Mouse (Mus musculus): Measurements from ENCODE around the gene Ankzf1. TPM values are rescaled to one million over a fixed set of nuclear protein-coding genes. Genes with fewer than 3 reads are reported as not detected.
A peak's percentile ranks its signal among the peaks of the same experiment; 100 is the strongest.
"Not testable (repeated sequence)": the region's sequence is repeated elsewhere in the genome, so short reads cannot be mapped to it uniquely, and the experiment has no call there.

The Ankzf1 gene
- polyA plus RNA-seq, 1 experiment from 2014 or later, result 29.2 TPM

DNA sequence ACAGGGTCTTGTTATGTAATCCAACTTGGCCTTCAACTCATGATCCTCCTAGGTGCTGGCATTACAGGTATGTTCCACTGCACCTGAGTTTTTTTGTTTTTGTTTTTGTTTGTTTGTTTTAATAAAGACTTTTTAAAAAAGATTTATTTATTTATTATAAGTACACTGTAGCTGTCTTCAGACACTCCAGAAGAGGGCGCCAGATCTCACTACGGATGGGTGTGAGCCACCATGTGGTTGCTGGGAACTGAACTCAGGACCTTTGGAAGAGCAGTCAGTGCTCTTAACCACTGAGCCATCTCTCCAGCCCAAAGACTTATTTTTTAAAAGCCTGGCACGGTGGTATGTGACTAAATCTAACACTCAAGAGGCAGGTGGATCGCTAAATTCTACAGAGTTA, 40.5 kb downstream of the Ankzf1 start:
- not testable (repeated sequence) for H3K27me3 ChIP-seq (ENCODE audit: insufficient read depth, low read length); H3K36me3 ChIP-seq (ENCODE audit: insufficient read depth, low read length); H3K4me2 ChIP-seq (replicated peaks; ENCODE audit: low read depth, low read length); ATAC-seq (ENCODE audit: low FRiP score, low TSS enrichment); H3K4me3 ChIP-seq (ENCODE audit: low read length); H3K27ac ChIP-seq (ENCODE audit: low read length); H3K4me1 ChIP-seq (ENCODE audit: insufficient read depth, low read length); H3K9ac ChIP-seq (replicated peaks; ENCODE audit: low read length); H3K9me3 ChIP-seq (ENCODE audit: low read length)
- WGBS, result 66% methylated on average over 4 of the region's 4 CpGs

DNA sequence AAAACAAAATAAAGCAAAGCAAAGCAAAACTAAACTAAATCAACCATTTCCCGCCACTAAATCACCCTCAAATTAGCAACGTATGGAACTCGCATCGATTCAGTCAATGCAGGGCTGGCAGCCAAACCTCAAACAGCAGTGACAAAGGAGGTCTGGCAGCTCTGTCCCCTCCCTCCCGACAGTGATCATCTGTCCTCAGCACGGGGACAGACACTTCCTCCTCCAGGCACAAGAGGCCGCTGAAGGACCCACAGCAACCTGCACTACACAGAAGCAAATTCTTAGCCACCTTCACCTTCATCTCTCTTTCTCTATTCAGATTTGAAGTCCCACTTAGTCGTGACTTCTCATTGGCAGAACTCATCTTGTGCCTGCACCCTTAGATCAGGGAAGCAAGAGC, 42.7 kb downstream of the Ankzf1 start:
- Histone ChIP-seq H3K4me3 (ENCODE audit: low read length) (no peak overlapping the region), H3K9me3 (ENCODE audit: low read length) (no peaks in the 10 kb centered on the region), H3K9ac (replicated peaks; ENCODE audit: low read length) (peak overlapping the region; percentile 5; the same call in 1 of the 2 replicates), H3K4me1 (ENCODE audit: insufficient read depth, low read length) (peaks cover 10% of the 10 kb centered on the region), H3K27ac (ENCODE audit: low read length) (no peak overlapping the region), H3K27me3 (ENCODE audit: insufficient read depth, low read length) (no peaks in the 10 kb centered on the region), H3K4me2 (replicated peaks; ENCODE audit: low read depth, low read length) (0 out of 2 replicates have a peak overlapping the region, but pooled peaks have one; percentile 4), H3K36me3 (ENCODE audit: insufficient read depth, low read length) (peaks cover 2% of the 10 kb centered on the region; the same call in 1 of the 2 replicates)
- no peak for ATAC-seq (ENCODE audit: low FRiP score, low TSS enrichment)
- 1% methylated on average over 8 of the region's 8 CpGs for WGBS

GRCm38 (mm10) chr1:75236117-75237050, 44.4 kb downstream of the Ankzf1 start, which contains the start of gene Dnajb2:
Gene Dnajb2 (plus strand): TSS chr1:75236406.
- peak; percentile 96 for ATAC-seq (ENCODE audit: low FRiP score, low TSS enrichment)

GRCm38 (mm10) chr1:75239591-75239990, 47.6 kb downstream of the Ankzf1 start:
- H3K27me3 ChIP-seq (ENCODE audit: insufficient read depth, low read length), result no peaks in the 10 kb centered on the region
- no peak overlapping the region for H3K4me2 ChIP-seq (replicated peaks; ENCODE audit: low read depth, low read length)
- 83% methylated on average over 10 of the region's 10 CpGs for WGBS
- no peak for ATAC-seq (ENCODE audit: low FRiP score, low TSS enrichment)
- no peak overlapping the region for H3K4me3 ChIP-seq (ENCODE audit: low read length)
- H3K9me3 ChIP-seq (ENCODE audit: low read length), result no peaks in the 10 kb centered on the region
- peaks cover 10% of the 10 kb centered on the region for H3K4me1 ChIP-seq (ENCODE audit: insufficient read depth, low read length)
- H3K36me3 ChIP-seq (ENCODE audit: insufficient read depth, low read length), result peaks cover 24% of the 10 kb centered on the region
- H3K9ac ChIP-seq (replicated peaks; ENCODE audit: low read length), result no peak overlapping the region
- H3K27ac ChIP-seq (ENCODE audit: low read length), result no peak overlapping the region

More at GRCm38 (mm10) chr1:75236117-75237050, 44.4 kb downstream of the Ankzf1 start, which contains the start of gene Dnajb2:
- H3K4me3 ChIP-seq (ENCODE audit: low read length), result peak within 1 kb of the TSS; percentile 72
- peaks cover 10% of the 10 kb centered on the region; the same call in 1 of the 2 replicates for H3K36me3 ChIP-seq (ENCODE audit: insufficient read depth, low read length)
- H3K4me2 ChIP-seq (replicated peaks; ENCODE audit: low read depth, low read length), result peak within 1 kb of the TSS; percentile 93
- peak within 1 kb of the TSS; percentile 86 for H3K27ac ChIP-seq (ENCODE audit: low read length)
- no peaks in the 10 kb centered on the region for H3K27me3 ChIP-seq (ENCODE audit: insufficient read depth, low read length)
- H3K9ac ChIP-seq (replicated peaks; ENCODE audit: low read length), result peak within 1 kb of the TSS; percentile 81
- WGBS, result under 1% methylated on average over 59 of the region's 64 CpGs
- peaks cover 10% of the 10 kb centered on the region for H3K4me1 ChIP-seq (ENCODE audit: insufficient read depth, low read length)
- no peaks in the 10 kb centered on the region for H3K9me3 ChIP-seq (ENCODE audit: low read length)

DNA sequence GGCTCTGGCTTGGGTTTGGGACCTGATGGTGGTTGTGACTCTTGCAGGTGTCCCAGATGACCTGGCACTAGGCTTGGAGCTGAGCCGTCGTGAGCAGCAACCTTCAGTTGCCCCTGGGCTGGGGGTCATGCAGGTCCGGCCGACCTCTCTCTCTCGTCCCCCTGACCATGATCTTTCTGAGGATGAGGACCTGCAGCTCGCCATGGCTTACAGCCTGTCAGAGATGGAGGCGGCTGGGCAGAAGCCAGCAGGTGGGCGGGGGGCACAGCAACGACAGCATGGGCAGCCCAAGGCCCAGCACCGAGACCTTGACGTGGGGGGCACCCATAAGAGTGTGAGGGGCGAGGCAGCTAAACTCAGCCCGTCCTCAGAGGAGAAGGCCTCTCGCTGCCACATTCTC, 51.5 kb downstream of the Ankzf1 start:
- Histone ChIP-seq H3K9me3 (ENCODE audit: low read length) (no peaks in the 10 kb centered on the region), H3K27ac (ENCODE audit: low read length) (no peak overlapping the region), H3K36me3 (ENCODE audit: insufficient read depth, low read length) (peaks cover 24% of the 10 kb centered on the region), H3K9ac (replicated peaks; ENCODE audit: low read length) (no peak overlapping the region), H3K4me2 (replicated peaks; ENCODE audit: low read depth, low read length) (no peak overlapping the region), H3K4me1 (ENCODE audit: insufficient read depth, low read length) (peaks cover 8% of the 10 kb centered on the region), H3K4me3 (ENCODE audit: low read length) (no peak overlapping the region), H3K27me3 (ENCODE audit: insufficient read depth, low read length) (no peaks in the 10 kb centered on the region)
- no peak for ATAC-seq (ENCODE audit: low FRiP score, low TSS enrichment)
- 90% methylated on average over 14 of the region's 14 CpGs for WGBS

DNA sequence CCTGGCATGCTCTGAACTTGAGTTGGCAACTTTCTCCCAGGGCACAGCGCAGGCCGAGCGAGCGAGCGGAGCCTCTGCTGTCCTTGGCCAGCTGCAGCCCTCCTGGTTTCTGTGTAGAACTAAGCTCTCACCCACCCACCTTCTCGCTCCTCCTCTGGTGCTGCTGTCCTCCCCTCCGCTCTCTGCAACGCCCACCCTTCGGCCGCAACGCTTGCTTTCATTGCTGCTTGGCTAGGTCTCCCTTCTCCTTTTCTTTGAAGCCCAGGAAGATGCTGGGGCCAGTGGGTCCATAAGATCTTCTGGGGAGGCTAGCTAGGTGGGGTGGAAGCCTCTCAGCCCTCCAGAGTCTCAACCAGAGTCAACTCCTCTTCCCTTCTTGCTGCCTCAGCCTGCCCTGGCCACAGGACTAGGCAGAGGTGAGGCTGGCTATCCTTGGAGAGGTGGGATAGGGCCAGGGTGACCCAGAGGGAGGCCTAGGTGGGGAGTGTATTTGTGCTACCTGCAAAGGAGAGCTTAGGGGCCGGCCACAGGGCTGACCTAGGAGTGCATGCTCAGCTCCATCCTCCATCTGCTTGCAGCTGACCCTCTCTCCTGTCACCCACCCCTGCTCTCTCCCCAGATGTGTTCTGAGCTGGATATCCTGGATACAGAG, 52.4 kb downstream of the Ankzf1 start:
- 89% methylated on average over 12 of the region's 12 CpGs for WGBS
- Histone ChIP-seq H3K36me3 (ENCODE audit: insufficient read depth, low read length) (peaks cover 24% of the 10 kb centered on the region), H3K4me2 (replicated peaks; ENCODE audit: low read depth, low read length) (no peak overlapping the region), H3K27ac (ENCODE audit: low read length) (no peak overlapping the region), H3K9me3 (ENCODE audit: low read length) (no peaks in the 10 kb centered on the region), H3K4me1 (ENCODE audit: insufficient read depth, low read length) (peaks cover 11% of the 10 kb centered on the region), H3K4me3 (ENCODE audit: low read length) (no peak overlapping the region), H3K9ac (replicated peaks; ENCODE audit: low read length) (no peak overlapping the region), H3K27me3 (ENCODE audit: insufficient read depth, low read length) (no peaks in the 10 kb centered on the region)
- ATAC-seq (ENCODE audit: low FRiP score, low TSS enrichment), result peak; percentile 29

- no peak overlapping the region for H3K4me3 ChIP-seq (ENCODE audit: low read length)
- no peak overlapping the region for H3K9ac ChIP-seq (replicated peaks; ENCODE audit: low read length)
- H3K27me3 ChIP-seq (ENCODE audit: insufficient read depth, low read length), result no peaks in the 10 kb centered on the region
- no peak overlapping the region for H3K4me2 ChIP-seq (replicated peaks; ENCODE audit: low read depth, low read length)
- H3K9me3 ChIP-seq (ENCODE audit: low read length), result no peaks in the 10 kb centered on the region
- peak; percentile 69 for ATAC-seq (ENCODE audit: low FRiP score, low TSS enrichment)
- H3K4me1 ChIP-seq (ENCODE audit: insufficient read depth, low read length), result peaks cover 11% of the 10 kb centered on the region
- WGBS, result 28% methylated on average over 4 of the region's 4 CpGs
- H3K27ac ChIP-seq (ENCODE audit: low read length), result no peak overlapping the region
- peaks cover 19% of the 10 kb centered on the region; the same call in 1 of the 2 replicates for H3K36me3 ChIP-seq (ENCODE audit: insufficient read depth, low read length)
Measured at GRCm38 (mm10) chr1:75244836-75245235, 52.9 kb downstream of the Ankzf1 start.

DNA sequence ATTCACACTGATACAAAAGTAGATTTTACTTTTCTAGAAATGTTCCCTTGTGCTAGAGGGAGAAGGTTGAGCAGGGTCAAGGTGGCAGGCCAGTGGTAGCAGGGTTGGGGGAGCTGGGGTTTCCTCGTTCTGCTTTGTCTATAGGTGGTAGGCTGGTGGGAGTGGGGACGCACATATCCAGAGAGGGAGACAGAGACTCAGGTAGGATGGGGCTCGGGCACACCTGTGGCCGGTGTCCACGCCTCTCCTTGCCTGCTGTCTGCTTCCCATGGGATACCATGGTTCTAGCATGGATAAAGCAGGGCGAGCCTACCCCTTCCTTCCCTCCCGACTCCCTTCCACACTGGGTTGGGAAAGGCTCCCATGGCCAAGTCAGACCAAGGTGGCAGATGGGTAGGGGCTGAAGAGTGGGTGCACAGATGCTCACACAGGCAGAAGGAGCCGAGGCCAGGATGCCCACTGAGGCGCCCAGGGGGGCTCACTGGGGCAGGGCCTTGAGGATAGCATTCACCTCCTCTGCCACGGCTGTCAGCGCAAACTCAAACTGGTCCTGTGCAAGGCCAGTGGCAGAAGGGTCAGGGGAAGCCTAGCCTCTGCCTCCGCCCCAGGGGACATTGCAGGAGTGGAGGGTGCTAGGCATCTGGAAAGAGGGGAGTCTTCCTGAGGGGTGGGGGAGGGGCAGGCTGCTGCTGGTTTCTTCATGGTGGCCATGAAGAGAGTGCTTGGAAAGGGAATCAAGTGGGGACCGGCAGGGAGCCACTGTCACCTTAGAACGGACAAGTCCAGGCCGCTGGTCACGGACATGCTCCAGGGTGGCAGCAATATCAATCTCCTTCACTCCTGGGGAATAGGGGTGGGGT, 55.4 kb downstream of the Ankzf1 start:
- H3K4me1 ChIP-seq (ENCODE audit: insufficient read depth, low read length), result peaks cover 11% of the 10 kb centered on the region
- no peak overlapping the region for H3K4me3 ChIP-seq (ENCODE audit: low read length)
- ATAC-seq (ENCODE audit: low FRiP score, low TSS enrichment), result no peak
- H3K27ac ChIP-seq (ENCODE audit: low read length), result no peak overlapping the region
- H3K4me2 ChIP-seq (replicated peaks; ENCODE audit: low read depth, low read length), result no peak overlapping the region
- no peak overlapping the region for H3K9ac ChIP-seq (replicated peaks; ENCODE audit: low read length)
- no peaks in the 10 kb centered on the region for H3K9me3 ChIP-seq (ENCODE audit: low read length)
- no peaks in the 10 kb centered on the region for H3K27me3 ChIP-seq (ENCODE audit: insufficient read depth, low read length)
- WGBS, result 75% methylated on average over 16 of the region's 16 CpGs
- peaks cover 10% of the 10 kb centered on the region; the same call in 1 of the 2 replicates for H3K36me3 ChIP-seq (ENCODE audit: insufficient read depth, low read length)
